Mouse (Mus musculus) layer of hippocampus, adult 6 months (tissue): Measurements from ENCODE around the gene Urb1. TPM values are rescaled to one million over a fixed set of nuclear protein-coding genes. Genes with fewer than 3 reads are reported as not detected.

Experiments used
- long read RNA-seq, 2 experiments: library from polyadenylated mRNA; unstranded; transcript quantifications; one replicate each; pipeline ENCODE4 v2.0.0; 2019 to 2020
- polyA plus RNA-seq: library from polyadenylated mRNA; unstranded; fragments of <200 nt; fragmentation: Nextera tagmentation; gene quantifications from 2 replicates; pipeline ENCODE4 v1.2.3, GENCODE M21; 2021

The Urb1 gene
- polyA plus RNA-seq, result 1.8 TPM in 2 replicates
- long read RNA-seq, experiment 1, partial matches to known transcripts, result 3 of 3 reads
- long read RNA-seq, experiment 1, other reads (novel, unspliced or antisense), result 0 of 3 reads
- long read RNA-seq, experiment 2, partial matches to known transcripts, result 4 of 8 reads
- long read RNA-seq, experiment 2, other reads (novel, unspliced or antisense), result 3 of 8 reads

DNA sequence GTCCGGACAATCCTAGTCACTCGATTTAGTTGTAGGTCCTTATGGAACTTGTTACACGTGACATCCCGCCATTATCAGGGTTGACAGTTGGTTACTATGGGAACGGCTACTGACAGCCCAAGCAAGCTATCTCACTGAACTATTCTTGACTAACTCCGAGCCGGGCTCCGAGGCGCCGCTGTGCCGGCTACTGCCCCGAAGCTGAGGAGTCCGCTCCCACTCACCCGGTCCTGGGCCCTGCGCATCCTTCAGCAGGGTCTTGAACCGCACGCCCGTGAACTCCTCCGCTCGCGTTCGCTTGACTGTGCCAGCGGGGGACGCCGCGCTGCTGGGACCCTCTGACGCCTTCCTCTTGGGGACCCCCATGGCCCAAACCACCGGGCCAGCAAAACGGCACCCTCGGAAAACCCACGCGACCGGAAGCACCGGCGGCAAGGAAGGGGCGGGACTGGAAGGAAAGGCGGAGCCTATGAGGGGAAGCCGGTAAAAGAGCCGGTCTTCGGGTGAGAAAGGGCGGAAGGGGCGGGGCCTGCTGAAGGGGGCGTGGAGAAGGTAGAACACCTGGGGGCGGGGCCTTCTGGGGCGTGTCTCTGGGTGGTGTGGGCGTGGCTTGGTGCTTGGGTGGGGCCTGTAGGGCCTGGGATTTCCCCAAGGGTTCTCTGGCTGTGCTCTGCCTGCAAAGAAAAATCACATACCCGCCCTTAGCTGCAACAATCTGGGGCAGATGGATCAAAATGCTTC lies at the start of gene Urb1:
TSS of gene Urb1 (minus strand) at position 439 of the 741 bp plus-strand sequence.

DNA sequence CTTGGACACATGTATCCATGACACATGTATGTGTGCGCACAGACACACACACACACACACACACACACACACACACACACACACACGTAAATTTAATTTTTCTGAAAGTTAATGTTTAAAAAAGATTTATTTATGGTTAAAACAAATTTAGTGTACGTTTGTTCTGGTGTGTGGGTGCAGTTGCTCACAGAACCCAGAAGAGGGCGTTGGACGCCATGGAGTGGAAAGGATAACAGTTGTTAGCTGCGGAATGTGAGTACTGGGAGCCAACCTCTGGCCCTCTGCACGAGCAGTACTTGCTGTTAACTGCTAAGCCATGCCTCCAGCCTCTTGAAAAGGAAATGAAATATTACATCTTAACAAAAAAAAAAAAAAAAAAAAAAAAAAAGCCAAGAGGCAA lies 16.2 kb upstream of the Urb1 start, which contains the start of gene Eva1c:
TSS of gene Eva1c (plus strand) at position 263 of the 400 bp plus-strand sequence.

DNA sequence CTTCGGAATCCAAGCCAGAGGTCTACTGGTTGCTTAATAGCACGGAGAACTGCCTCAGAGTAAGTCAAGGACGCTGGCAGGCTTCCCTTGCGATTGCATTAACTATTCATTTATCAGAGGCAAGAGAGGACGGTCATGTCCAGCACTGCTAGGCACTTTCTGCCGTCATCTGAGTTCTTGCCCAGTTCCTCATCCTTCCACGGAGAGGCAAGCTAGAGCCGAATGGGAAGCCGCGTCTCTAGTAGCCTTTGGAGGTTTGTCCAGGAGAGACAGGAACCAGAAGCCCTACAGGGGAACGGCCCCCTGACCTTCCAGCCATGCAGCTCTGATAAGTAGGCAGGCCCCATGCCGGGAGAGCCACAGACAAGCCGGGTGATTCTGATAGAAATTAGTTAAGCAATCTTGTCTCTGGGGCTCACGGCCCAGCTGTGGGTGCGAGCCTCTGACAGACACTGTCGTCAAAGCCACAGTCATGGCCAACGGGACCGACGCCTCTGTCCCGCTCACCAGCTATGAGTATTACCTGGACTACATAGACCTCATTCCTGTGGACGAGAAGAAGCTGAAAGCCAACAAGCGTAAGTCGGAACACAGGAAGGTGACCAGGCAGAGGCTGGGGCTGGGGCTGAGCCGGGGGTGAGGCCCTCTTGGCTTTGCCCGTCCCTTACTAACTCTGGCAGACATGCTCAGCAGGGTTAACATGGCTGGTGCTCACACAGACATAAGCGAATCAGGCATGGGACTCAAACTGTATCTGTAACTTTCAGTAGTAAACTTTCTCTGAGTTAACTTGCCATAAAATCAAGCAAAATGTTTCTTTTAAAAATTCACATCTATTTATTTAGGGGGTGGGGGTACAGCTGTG lies 71.9 kb downstream of the Urb1 start, which contains the start of gene Mrap:
TSS of gene Mrap (plus strand) at position 116 of the 865 bp plus-strand sequence.

DNA sequence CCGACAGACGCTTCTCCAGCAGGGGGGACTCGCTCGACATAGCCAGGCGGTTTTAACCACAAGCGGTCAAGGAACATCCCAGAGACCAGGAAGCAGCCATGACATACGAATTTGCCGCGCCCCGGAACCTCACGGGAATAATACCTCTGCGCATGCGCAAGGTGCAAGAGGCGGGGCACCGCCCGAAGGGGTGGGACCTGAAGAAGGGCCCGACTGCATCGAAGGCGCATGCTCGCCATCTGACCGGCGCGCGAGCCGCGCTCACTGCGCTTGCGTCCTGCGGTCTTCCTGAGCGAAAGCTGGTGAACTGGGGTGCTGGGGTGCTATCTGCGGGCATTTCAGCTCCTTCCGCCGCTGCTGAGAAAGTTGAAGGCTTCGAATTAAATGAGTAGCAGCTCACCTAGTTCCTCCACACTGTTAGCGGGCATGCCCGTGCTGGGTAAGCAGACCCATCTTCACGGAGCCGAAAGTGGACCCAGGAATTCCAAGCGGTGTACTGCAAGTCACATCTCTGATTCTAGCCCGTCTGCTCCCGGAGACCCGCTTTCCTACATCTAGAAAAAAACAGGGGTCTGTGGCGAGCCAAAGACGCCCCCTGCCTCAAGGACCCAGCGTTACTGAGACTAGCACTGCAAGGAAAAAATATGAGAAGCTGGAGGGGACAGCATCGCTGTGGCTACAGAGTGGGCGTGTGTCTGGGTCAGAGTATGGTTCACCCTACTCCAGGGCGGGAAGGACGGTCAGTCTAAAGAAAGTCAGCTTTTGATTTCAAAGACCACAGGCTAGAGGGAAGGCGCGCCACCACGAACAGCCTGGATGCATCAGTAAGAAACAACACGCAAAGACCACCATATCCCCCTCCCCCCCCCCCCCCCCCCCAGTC lies 82.7 kb downstream of the Urb1 start, which contains the start of gene Mis18a:
TSS of gene Mis18a (minus strand) at position 172 of the 883 bp plus-strand sequence.

Other genes starting within 250 kb of the Urb1 start
- gene Mis18a, start 83.0 kb downstream of the Urb1 start, polyA plus RNA-seq, result 9.5 and 12.1 TPM in 2 replicates
- 0.33 and 0.49 TPM in 2 replicates for gene Mrap, start 72.2 kb downstream of the Urb1 start, polyA plus RNA-seq
- 2.7 and 3.9 TPM in 2 replicates for gene Eva1c, start 16.3 kb upstream of the Urb1 start, polyA plus RNA-seq
- gene Cfap298, start 124.7 kb upstream of the Urb1 start, polyA plus RNA-seq, result 69.3 and 74.6 TPM in 2 replicates
- gene Synj1, start 200.9 kb upstream of the Urb1 start, polyA plus RNA-seq, result 51.1 and 56.1 TPM in 2 replicates
- gene Paxbp1, start 234.1 kb upstream of the Urb1 start, polyA plus RNA-seq, result 2.4 and 4.0 TPM in 2 replicates